Mouse (Mus musculus) liver, postnatal 0 days (tissue): ENCODE data around the gene Utrn.

Experiments
- CTCF ChIP-seq: sonication (generic); IDR thresholded peaks from 2 replicates; pipeline ENCODE4 v1.5.1; 2016; ENCODE audit warnings: antibody characterized with exemption, low read depth
- EP300 ChIP-seq: IDR thresholded peaks from 2 replicates; pipeline ENCODE4 v1.6.1; 2016; ENCODE audit warnings: antibody characterized with exemption, low read depth, mild to moderate bottlenecking

- TF ChIP-seq CTCF = no peak
- no peak for TF ChIP-seq EP300
Observed at GRCm38 (mm10) chr10:12551735-12552134, 317.4 kb downstream of the Utrn start.
